Mouse (Mus musculus): ENCODE results near the gene Ptprf.

Ptprf gene

DNA sequence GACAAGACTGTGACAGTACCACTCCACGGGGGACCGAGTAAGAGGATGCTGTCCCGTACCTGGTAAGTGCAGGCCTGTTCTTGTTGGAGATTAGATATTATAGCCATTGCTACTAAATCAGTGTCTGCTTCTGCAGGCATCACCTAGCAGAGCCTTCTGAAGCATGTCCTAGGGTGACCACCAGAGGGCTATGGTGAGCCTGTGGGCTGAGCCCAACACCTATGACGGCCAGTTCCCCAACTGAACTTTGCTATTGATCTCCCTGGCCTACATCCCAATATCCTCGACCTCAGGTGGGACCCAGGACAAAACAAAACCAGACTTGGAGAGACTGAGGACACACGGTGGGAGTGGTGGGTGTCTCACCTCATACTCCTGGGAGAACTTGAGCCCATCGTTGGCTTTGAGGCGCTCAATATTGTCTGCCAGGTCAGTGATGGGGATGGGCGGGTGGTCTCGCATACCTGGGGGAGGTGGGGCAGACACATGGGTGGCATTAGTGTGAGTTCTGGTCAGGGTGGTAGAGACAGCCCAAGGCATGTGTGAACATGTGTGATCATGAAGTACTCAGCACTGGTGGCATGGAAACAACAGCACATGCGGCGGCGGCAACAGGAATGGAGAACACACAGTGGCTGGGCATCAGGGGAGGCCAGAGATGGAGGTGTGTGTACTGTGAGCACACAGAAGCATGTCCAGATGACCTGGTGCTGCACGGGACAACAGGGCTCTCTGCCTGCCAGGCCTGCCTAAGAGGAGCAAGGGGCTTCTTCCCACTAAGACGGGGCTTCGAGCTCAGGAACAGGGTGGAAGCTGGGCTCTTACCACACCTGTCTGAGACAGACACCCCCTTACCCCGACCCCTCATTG, 74.2 kb downstream of the Ptprf start:
- in situ Hi-C loops (cut with MboI, MseI), result no loop called here

- in situ Hi-C loops (cut with MboI, MseI), result no loop called here
Measured at GRCm38 (mm10) chr4:118214891-118215290, 76.3 kb downstream of the Ptprf start.

DNA sequence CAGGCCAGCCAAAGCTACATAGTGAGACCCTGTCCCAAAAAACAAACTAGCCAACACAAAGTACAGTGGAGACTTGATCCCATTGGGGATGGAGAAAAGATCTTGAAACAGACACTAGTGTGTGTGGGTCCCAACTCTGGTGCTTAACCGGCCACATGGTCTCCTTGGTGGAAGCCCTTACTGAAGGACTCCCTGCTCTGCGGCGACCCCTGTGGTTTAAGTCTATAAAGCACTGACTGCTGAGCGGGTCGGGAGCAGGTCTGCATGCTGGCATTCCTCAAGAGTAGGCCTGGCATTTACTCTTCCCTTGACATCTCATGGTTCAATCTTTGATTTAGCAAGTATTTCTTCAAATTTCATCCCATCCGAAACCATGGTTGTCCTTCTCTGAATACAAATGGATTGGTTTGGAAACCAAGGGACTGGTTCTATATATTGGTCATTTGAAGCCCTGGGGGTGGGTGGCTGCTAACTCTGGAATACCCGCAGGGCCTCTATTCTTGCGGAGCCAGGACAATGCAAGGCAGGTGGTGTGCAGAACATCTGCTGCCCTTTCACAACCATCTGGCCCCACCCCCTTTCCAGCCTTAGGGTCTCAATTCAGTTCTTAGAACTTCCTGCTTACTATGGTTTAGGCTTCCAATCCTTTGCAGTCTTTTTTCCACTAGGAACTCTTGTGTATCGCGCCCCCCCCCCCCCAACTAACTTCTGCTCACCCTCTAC, 84.1 kb downstream of the Ptprf start:
- in situ Hi-C loops (cut with MboI, MseI), result no loop called here

DNA sequence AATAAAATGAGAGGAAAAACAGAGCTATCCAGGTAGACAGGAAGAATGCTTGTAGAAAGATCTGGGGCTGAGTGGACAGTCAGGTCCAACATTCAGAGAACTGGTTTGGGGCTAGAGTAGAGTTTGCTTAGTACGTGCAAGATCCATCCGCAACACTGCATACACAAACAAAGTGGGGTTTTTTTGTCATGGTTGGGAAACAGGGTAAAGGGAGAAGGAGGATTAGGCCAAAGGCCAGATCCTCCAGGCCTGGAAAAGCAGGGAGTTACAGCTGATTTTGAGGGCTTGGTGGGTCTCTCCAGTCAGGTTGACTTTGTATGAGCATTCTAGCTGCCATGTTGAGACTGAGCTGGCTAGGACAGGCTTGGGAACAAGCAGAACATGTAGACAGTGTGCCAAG, 85.3 kb downstream of the Ptprf start:
- in situ Hi-C loops (cut with MboI, MseI), result no loop called here

GRCm38 (mm10) chr4:118199093-118199492, 92.1 kb downstream of the Ptprf start:
- in situ Hi-C loops (cut with MboI, MseI), result no loop called here

GRCm38 (mm10) chr4:118198606-118199005, 92.6 kb downstream of the Ptprf start:
- in situ Hi-C loops (cut with MboI, MseI), result no loop called here

- in situ Hi-C loops (cut with MboI, MseI), result no loop called here
Measured at GRCm38 (mm10) chr4:118196185-118196584, 95.0 kb downstream of the Ptprf start.

GRCm38 (mm10) chr4:118180301-118181080, 110.7 kb downstream of the Ptprf start:
- in situ Hi-C loops (cut with MboI, MseI), result no loop called here

- in situ Hi-C loops (cut with MboI, MseI), result no loop called here
Measured at GRCm38 (mm10) chr4:118179467-118180300, 111.5 kb downstream of the Ptprf start, which contains the start of gene Kdm4a. Gene Kdm4a, minus strand, starts transcription at chr4:118180043.

GRCm38 (mm10) chr4:118178952-118179466, 112.2 kb downstream of the Ptprf start:
- in situ Hi-C loops (cut with MboI, MseI), result no loop called here

DNA sequence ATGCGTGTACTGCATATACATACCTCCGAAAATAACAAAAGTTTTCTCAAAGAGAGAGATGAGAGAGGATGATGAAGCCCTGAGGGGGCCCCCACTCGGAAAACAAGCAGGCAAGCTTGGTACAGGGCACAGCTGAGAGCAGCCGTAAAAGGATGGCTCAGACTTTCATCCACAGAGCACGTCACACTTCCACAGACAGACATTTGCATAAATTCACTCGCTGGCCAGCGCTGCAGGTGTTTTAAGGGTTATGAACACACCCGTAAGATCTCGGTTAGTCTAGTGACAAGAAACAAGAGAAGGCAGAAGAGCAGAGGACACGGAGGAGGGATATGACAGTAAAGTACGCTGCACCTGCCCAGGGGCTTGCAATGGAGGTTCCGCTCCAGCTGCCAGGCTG, 118.7 kb downstream of the Ptprf start:
- in situ Hi-C loops (cut with MboI, MseI), result no loop called here

DNA sequence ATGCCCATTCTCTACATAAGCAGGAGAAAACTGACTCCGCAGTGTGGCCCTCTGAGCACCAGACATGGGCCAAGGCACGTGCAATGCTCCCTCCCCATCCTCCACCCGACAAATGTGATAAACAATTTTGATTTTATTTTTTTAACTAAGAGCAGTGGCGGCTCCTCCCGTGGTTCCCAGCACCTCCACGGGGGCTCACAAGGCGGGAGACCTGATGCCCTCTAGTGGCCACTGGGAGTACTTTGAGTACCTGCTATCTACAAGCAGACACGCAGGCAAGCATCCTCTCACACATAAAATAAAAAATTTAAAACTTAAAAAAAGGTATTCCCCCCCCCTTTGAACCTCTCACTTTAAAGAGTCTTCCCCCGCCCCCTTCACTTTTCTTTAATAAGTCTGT, 120.2 kb downstream of the Ptprf start:
- in situ Hi-C loops (cut with MboI, MseI), result no loop called here

GRCm38 (mm10) chr4:118162123-118162522, 129.1 kb downstream of the Ptprf start:
- in situ Hi-C loops (cut with MboI, MseI), result no loop called here
